Mouse (Mus musculus) kidney, adult 8-10 months (tissue): ENCODE measurements around the gene Ctrl.
"Not testable (repeated sequence)": the region's sequence is repeated elsewhere in the genome, so short reads cannot be mapped to it uniquely, and the experiment has no call there.

Experiments
- DNase-seq, 2 experiments: peaks; one replicate each; pipeline ENCODE4 v3.0.0; 2022

Gene Ctrl

DNA sequence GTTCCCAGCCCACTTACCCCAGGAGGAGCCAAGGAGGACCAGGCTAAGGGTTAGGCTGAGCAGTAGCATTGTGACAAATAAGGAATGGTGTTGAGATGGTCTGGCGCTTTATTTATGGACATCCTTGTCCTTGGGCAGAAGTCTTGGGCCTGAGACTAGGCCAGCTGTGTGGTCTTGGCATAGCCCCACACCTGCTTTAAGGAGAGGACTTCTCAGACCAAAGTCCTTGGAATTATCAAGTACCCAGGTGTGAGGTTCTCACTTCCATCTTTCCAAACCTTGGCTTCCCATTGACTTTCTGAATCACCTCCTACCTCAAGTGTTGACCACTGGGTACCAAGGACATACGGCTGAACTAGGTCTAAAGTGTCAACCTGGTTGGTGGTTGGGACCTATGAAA lies at the start of gene Ctrl:
TSS of gene Ctrl (minus strand) at position 101 of the 400 bp plus-strand sequence.
- DNase-seq, result no peak

GRCm38 (mm10) chr8:105983406-105983805 lies 49.7 kb upstream of the Ctrl start:
- DNase-seq, result not testable (repeated sequence)

GRCm38 (mm10) chr8:105981146-105981545 lies 47.5 kb upstream of the Ctrl start:
- DNase-seq, result no peak

- no peak for DNase-seq
Observed at GRCm38 (mm10) chr8:105979325-105979724, 45.7 kb upstream of the Ctrl start, which contains the start of gene Dpep3. Dpep3 (minus strand) TSS chr8:105979429.

DNA sequence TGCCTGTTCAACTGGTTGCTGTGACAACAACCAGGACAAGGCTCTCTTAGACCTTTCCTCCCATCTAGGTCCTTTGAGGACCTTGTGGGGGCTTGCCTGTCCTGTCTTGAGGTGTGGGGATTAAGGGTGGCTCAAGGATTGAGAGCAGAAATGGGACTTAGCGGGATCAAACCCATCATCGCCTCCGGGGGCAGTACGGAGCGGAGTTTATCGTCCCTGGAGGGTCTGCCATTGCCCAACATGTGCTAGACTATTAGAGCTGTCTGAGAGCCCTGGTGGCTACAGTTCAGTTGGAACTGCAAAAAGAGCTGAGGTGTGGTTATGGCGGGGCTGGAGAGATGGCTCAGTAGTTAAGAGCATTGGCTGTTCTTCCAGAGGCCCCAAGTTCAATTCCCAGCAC lies 41.7 kb upstream of the Ctrl start:
- DNase-seq, result no peak

DNA sequence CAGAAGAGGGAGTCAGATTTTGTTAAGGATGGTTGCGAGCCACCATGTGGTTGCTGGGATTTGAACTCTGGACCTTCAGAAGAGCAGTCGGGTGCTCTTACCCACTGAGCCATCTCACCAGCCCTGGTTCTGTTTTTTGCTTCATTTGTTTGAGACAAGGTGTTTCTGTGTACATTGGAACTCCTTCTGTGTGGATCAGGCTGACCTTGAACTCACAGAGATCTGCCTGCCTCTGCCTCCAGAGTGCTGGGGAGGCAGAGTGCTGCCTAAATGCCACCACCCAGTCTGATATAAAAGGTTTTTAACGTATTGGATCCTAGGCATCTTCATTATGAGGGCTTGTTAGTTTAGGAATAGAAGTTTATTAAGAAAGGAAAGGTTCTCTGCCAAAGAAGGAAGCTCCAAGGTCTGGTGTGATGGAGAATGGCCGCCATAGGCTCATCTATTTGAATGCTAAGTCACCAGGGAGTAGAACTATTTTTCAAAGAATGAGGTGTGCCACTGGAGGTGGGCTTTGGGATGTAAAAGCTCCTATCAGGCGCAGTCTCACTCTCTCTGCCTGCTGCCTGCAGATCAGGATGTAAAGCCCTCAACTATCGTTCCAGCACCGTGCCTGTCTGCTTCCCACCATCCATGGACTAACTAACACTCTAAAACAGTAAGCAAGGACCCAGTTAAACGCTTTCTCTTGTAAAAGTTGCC lies 37.5 kb upstream of the Ctrl start:
- no peak for DNase-seq

GRCm38 (mm10) chr8:105969367-105969766 lies 35.7 kb upstream of the Ctrl start:
- DNase-seq, result no peak

- no peak for DNase-seq
Observed at GRCm38 (mm10) chr8:105966692-105967311, 33.1 kb upstream of the Ctrl start.

DNA sequence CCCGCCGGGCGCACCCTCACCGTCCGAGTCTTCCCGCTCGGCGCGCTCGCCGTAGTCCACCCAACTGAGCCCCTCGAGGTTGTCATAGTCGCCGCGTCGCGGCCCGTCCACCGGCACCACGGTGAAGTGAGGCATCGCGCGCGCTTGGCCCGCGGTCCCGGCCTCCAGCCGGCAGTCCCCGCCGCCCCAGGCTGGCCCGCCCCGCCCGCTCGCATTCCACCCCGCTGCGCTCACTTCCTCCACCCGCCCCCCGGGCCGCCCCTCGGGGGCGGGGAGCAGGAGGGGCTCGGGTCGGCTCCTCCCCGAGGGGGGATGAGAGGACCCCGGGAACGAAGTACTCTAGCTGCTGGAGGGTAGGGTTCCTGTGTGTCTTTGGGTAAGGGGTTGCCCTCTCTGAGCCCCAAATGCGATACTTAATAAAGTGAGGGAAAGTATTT lies 32.3 kb upstream of the Ctrl start, which contains the start of gene Slc12a4:
TSS of gene Slc12a4 (minus strand) at position 193 of the 437 bp plus-strand sequence.
- DNase-seq, result peak; percentile 62 to 64

DNA sequence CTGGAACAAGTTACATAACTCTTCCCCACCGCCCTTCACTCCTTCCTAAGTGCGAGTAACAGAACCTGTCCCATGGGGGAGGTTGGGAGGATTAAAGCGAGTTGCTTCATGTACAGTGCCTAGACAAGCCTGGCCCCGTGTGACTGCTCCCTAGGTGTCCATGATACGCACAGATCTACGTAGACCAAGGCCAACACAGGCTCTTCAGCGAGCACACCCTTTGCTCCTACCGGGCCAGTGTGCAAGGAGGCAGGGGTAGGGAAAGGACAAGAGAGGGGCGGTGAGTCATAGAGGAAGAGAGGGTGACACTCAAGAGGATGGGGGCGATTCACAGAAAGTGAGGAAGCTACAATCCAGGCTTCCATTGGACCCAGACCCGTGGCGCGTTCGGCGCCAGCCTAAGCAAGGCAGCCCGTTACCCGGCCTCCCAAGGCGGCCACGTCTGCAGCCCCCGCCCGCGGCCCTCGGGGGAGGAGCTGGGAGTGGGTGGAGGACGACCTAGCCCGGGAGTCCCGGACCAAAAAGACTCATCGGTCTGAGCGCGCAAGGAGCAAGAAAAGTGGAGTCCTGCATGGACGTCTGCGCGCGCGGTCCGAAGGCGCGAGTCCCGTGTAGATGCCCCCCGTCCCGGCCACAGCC lies 31.7 kb upstream of the Ctrl start:
- DNase-seq, result no peak

- DNase-seq, result no peak
Observed at GRCm38 (mm10) chr8:105964506-105965265, 31.0 kb upstream of the Ctrl start.

- no peak for DNase-seq
Observed at GRCm38 (mm10) chr8:105961536-105961935, 27.9 kb upstream of the Ctrl start.

DNA sequence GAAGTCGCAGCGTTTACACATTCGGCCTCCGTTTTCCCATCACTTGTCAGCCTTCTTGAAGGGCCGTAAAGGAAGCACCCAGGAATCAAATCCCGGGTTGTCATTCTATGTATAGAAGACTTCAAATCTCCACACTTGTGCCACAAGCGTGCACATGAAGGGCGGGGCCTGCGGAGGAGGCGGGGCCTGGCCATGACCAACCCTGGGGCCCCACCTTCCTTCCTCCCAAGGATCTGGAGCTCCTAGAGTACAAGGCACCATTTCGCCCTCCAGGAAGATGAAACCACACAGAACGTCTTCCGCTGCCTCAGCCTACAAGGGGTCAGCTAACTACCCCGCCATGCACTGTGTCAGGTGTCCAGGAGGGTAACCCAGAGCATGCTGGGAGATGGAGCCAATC lies 27.4 kb upstream of the Ctrl start:
- no peak for DNase-seq

DNA sequence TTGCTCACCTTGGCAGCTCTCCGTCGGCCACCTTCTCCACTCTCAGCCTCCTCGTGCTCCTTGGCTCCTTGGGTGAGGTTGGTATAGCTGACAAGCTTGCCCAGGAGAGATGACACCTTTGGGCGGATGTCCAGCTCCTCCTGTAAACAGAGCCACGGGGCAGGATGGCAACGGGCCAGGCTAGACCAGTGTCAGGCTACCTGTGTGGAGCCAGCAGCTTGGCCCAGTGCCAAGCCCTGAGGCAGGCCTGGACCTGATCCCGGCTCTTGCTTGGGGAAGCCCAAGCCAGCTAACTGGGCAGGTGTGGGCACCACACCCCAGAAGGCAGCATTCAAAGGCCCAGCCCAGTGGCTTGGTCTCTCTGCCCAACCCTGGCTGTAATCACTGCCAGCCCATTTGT lies 25.7 kb upstream of the Ctrl start:
- DNase-seq, result peak; percentile 82 to 86

- peak; percentile 58 to 69 for DNase-seq
Observed at GRCm38 (mm10) chr8:105957813-105958212, 24.2 kb upstream of the Ctrl start.

GRCm38 (mm10) chr8:105956556-105956955 lies 22.9 kb upstream of the Ctrl start:
- no peak for DNase-seq

DNA sequence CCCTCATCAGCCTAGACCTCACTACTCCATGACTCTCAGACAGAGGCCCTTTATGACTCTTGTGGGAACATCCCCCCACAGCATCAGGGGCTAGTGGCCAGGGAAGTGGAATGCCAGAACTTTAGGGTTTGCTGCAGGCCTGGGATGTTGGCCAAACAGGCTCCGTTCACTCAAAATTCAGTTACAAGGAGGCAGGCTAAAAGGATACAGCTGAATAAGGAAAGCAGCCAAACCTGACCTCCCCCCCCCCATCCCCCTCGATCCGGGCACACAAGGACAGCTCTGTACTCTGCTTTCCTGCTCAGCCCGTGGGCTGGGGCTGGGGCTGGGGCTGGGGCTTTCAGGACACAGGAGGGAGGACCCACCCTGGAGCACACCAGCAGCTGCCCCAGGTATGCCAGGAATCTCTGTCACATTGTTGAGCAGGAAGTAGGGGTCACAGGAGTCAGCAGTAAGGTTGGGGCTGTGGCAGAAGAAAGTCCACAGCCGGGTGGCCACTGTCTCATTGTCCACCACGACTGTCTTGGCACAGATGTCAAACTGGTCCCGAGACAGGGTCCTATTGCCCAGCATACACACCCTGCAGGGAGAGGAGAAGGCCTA lies 17.5 kb upstream of the Ctrl start:
- DNase-seq, result peak in 1 of 2 experiments; percentile 33

GRCm38 (mm10) chr8:105949350-105949749 lies 15.7 kb upstream of the Ctrl start:
- no peak for DNase-seq

DNA sequence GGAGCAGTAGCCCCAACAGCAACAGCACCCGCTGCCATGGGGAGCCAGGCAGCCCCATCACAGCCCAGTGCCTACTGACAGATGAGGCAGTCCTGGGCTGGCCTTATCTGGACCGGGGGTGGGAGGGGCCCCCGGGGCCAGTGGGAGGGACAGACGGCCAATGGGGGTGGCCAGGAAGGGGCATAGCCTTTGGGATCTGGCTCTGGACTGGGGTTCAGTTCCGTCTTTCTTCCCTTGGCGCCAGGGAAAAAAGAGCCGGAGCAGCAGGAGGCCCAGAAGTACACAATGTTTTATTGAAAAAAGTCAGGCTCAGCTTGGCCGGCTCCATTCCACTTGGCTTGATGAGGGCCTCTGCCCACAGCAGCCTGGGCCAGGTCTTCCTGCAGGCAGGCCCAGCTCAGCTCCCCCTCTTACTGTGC lies 9.7 kb upstream of the Ctrl start, which contains the start of gene Lcat:
TSS of gene Lcat (minus strand) at position 62 of the 419 bp plus-strand sequence.
- no peak for DNase-seq

- no peak for DNase-seq
Observed at GRCm38 (mm10) chr8:105942542-105942941, 8.9 kb upstream of the Ctrl start.

- no peak for DNase-seq
Observed at GRCm38 (mm10) chr8:105942026-105942425, 8.4 kb upstream of the Ctrl start.

DNA sequence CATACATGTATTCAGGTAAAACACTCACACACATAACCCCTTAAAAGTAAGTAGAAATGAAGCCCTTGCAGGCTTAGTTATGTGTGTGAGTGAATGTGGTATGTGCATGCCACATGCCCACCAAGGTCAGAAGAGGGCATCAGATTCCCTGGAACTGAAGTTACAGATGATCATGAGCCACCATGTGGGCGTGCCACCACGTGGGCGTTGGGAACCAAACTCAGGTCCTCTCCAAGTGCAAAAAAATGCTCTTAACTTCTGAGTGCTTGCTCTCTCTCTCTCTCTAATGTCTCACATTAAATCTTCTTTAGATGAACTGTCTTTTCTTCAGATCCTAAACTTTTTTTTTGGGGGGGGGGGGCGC lies 4.6 kb upstream of the Ctrl start, which contains the start of gene Psmb10:
TSS of gene Psmb10 (minus strand) at position 139 of the 364 bp plus-strand sequence.
- DNase-seq, result peak in 1 of 2 experiments; percentile 39
